Mouse (Mus musculus) embryonic fibroblast, embryonic 13.5 days (primary cell): ENCODE measurements around the gene Unc5b.

Source experiments
- CTCF ChIP-seq: IDR thresholded peaks from 2 replicates; pipeline ENCODE4 v1.5.1; 2011; ENCODE audit warnings: mild to moderate bottlenecking, control low read depth, low read length, moderate library complexity, borderline replicate concordance; ENCODE audit not compliant: insufficient read depth
- POLR2A ChIP-seq: IDR thresholded peaks from 2 replicates; pipeline ENCODE4 v1.6.1; 2011; ENCODE audit warnings: low read depth, mild to moderate bottlenecking, control low read depth, low read length, moderate library complexity

GRCm38 (mm10) chr10:60733471-60733870 lies 97.9 kb downstream of the Unc5b start:
- TF ChIP-seq CTCF (no peak), POLR2A (no peak)
